In the genomic region with DNA sequence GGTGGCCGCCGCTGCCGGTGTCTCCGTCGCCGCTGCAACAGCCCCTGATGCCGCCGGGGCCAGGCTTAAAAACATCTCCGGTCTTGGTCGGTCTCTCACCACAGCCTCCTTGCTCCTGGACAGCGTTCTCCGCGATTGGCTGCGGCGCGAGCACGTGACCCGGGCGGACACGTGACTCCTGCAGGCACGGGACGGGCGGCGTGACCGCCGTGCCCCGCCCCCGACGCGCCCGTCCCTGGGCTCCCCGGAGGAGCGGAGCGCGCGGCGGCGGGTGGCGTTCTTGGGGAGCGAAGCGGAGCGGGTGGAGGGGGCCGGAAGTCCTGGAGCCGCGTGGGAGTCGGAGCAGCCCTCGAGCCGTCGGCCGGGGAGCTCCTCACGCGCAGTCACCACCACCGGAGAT, we compare ENCODE assay signal across 8 mouse cellular contexts. TPM values are rescaled to one million over a fixed set of nuclear protein-coding genes. Genes with fewer than 3 reads are reported as not detected.
DNase-seq lines count a peak whose midpoint lies in the region; ATAC-seq lines count a peak whose summit lies in the region.

A gene (minus strand): TSS at position 156 of the 400 bp plus-strand sequence.

- H3K4me3 ChIP-seq in hindbrain, embryonic 13.5 days: peak within 1 kb of the TSS; percentile 94

- peak within 1 kb of the TSS; percentile 97 for H3K9ac ChIP-seq in hindbrain, embryonic 13.5 days

- no peaks in the 10 kb centered on the region for H3K27me3 ChIP-seq in hindbrain, embryonic 13.5 days

- H3K36me3 ChIP-seq in hindbrain, embryonic 13.5 days: peaks cover 21% of the 10 kb centered on the region

- DNase-seq in R1 (ENCODE audit: low read depth, low spot score): peak; percentile 93
- peak; percentile 96 for DNase-seq in cerebellum, postnatal 14 days
- peak; percentile 92 to 96 for DNase-seq in frontal cortex, postnatal 14 days (ENCODE audit: low spot score in 2 of 2)
- peak; percentile 89 to 93 for DNase-seq in layer of hippocampus, postnatal 25 days (ENCODE audit: extremely low spot score in 1 of 2, low spot score in 1 of 2)
- DNase-seq in lung, postnatal 14 days: peak; percentile 95
- DNase-seq in ovary, postnatal 36 days (ENCODE audit: low spot score): peak; percentile 95
- peak; percentile 95 for DNase-seq in thymus, postnatal 14 days

- H3K4me1 ChIP-seq in hindbrain, embryonic 13.5 days (replicated peaks): peaks cover 39% of the 10 kb centered on the region

- peak within 1 kb of the TSS; percentile 80 for H3K4me2 ChIP-seq in hindbrain, embryonic 13.5 days

- H3K9me3 ChIP-seq in hindbrain, embryonic 13.5 days: no peaks in the 10 kb centered on the region

- H3K27ac ChIP-seq in hindbrain, embryonic 13.5 days: peak within 1 kb of the TSS; percentile 98

- 2% methylated on average over 45 of the region's 53 CpGs for WGBS in hindbrain, embryonic 13.5 days

- ATAC-seq in hindbrain, embryonic 13.5 days (ENCODE audit: low FRiP score): peak; percentile 97

RNA-seq across cellular contexts. Expression of the gene that starts here (rescaled TPM):
- polyA plus RNA-seq in hindbrain, embryonic 13.5 days (2015; fragmentation: Nextera tagmentation; extraction: Ambion mirVana): 148 and 150 TPM in 2 replicates
- total RNA-seq in layer of hippocampus, postnatal 25 days (2021): 100 to 1,000 TPM; 146 to 159 TPM

Comparison
In these comparisons a context has a peak if more than half of its experiments do, and no peak if none do; other contexts are left out.
1. Peak in every context shown above with its lines: DNase-seq, ATAC-seq, H3K4me3 ChIP-seq and H3K27ac ChIP-seq.